Mouse (Mus musculus) E14TG2a.4 (cell line): Measurements from ENCODE around the gene Xrcc4.

Experiments
- H3K27me3 ChIP-seq: 2 replicates; pipeline ENCODE4 v1.6.1; 2014; ENCODE audit warnings: low read length, control low read depth; ENCODE audit not compliant: insufficient read depth
- H3K36me3 ChIP-seq: 2 replicates; pipeline ENCODE4 v1.6.1; 2014; ENCODE audit warnings: low read length, control low read depth; ENCODE audit not compliant: insufficient read depth
- H3K4me1 ChIP-seq: replicated peaks from 2 replicates; pipeline ENCODE4 v1.6.1; 2014; ENCODE audit warnings: low read depth, low read length, control low read depth
- H3K4me3 ChIP-seq: replicated peaks from 2 replicates; pipeline ENCODE4 v1.5.1; 2014; ENCODE audit warnings: mild to moderate bottlenecking, low read length
- H3K9me3 ChIP-seq: 2 replicates; pipeline ENCODE4 v1.6.1; 2014; ENCODE audit warnings: low read length, control low read depth
- CTCF ChIP-seq: conservative IDR thresholded peaks from 2 replicates; pipeline ENCODE4 v1.5.1; 2014; ENCODE audit warnings: low read length
- NANOG ChIP-seq: IDR thresholded peaks from 2 replicates; pipeline ENCODE4 v1.6.1; 2014; ENCODE audit warnings: borderline replicate concordance, low read length, mixed read lengths
- POU5F1 ChIP-seq: IDR thresholded peaks from 2 replicates; pipeline ENCODE4 v1.6.1; 2014; ENCODE audit warnings: low read length, borderline replicate concordance

Xrcc4 gene

GRCm38 (mm10) chr13:89742686-89743200 lies 346.7 kb downstream of the Xrcc4 start:
- Histone ChIP-seq H3K4me1 (peaks cover 60% of the 10 kb centered on the region), H3K4me3 (peak overlapping the region; percentile 83), H3K9me3 (no peaks in the 10 kb centered on the region), H3K27me3 (peaks cover 16% of the 10 kb centered on the region), H3K36me3 (no peaks in the 10 kb centered on the region)
- TF ChIP-seq POU5F1 (no peak), NANOG (no peak), CTCF (no peak)

DNA sequence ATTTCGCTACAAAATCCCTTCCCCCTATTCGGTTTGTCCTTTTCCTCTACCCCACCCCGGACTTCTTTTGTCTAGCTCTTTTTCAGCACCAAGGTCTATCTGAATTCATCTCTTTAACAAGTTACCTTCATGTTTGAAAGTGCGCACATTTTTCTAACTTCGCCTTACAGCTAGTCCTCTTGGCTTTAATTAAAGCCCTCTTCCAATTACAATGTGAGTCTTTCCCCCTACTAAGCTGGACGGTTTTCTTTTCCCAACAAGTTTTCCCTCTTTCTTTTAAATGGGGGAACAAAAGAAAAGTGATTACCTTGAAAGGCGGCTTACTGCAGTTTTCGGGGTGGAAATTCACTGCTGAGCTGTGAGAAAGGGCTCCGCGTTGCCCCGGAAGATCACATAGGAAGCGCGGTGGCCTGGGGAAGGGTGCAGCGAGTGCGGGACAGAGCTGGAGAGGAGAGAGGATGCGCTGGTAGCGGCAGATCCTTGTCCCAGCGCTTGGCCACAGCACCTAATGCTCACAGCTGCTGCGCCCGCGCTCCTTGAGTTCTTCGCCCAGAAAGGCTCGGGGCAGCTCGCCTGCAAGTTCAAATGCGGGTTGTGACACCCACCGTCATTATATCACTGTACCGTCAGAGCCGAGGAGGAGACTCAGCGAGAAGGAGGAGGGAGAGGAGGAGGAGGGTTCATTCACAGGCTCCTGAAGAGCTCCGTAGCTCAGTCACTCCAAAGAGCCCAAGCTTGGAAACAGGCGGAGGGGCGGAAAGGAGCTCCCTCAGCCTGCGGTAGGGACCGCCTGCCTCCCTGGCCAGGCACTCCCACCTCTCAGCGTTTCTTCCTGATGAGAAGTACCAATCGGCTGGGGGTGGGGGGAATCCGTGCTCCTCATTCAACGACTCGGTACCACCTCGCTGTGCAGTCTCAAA lies 347.4 kb downstream of the Xrcc4 start, which contains the start of gene Vcan:
Vcan (minus strand) TSS at position 744 of the 920 bp plus-strand sequence.
- no peak for TF ChIP-seq POU5F1
- no peak for TF ChIP-seq NANOG
- TF ChIP-seq CTCF = no peak
- H3K4me3 ChIP-seq = peak within 1 kb of the TSS; percentile 83
- peaks cover 16% of the 10 kb centered on the region for H3K27me3 ChIP-seq
- H3K4me1 ChIP-seq = peaks cover 65% of the 10 kb centered on the region
- H3K9me3 ChIP-seq = no peaks in the 10 kb centered on the region
- H3K36me3 ChIP-seq = no peaks in the 10 kb centered on the region

GRCm38 (mm10) chr13:89741116-89741551 lies 348.3 kb downstream of the Xrcc4 start:
- no peaks in the 10 kb centered on the region for H3K9me3 ChIP-seq
- peaks cover 16% of the 10 kb centered on the region for H3K27me3 ChIP-seq
- H3K36me3 ChIP-seq = no peaks in the 10 kb centered on the region
- no peak for TF ChIP-seq CTCF
- no peak for TF ChIP-seq NANOG
- no peak for TF ChIP-seq POU5F1
- H3K4me3 ChIP-seq = peak overlapping the region; percentile 83
- peaks cover 70% of the 10 kb centered on the region for H3K4me1 ChIP-seq

DNA sequence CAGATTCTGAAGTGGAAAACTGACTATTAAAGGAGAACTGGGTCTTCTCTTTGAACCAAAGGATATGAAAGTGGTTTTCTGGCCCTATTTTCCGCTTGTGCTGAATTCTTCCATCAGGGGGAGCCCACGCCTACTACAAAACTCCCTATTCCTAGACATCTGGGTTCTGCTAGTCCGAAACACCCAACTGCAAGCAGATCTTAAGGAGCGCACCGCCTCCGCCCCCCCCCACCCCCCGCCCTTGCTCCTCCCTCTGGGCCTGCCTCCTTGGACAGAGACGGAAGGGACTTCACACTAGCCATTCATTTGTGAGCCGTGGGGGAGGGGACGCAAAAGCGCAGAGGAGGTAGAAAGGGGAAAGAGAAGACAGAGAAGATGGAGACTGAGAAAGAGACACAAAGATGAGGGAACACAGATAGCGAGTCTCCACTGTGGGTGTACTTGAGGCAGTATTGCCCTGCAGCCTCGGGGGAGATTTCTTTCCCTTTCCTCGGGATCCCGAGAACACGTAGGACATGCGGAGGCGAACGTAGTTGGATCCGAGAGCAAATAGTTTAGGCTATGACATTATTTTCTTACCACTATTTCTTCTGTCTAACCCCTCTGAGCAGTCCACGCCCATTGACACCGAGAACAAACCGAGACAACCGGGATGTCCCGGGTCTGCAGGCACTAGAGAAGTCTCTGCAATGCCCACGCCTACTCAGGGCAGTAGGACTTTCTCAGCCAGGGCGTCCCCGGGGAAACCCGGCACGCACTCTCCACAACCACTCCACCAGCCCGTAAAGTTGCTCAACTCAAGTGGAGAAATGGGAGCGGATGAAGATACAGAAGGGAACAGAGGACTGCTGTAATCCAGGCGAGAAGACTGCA lies 348.9 kb downstream of the Xrcc4 start:
- Histone ChIP-seq H3K36me3 (no peaks in the 10 kb centered on the region), H3K4me1 (peaks cover 70% of the 10 kb centered on the region), H3K4me3 (peak overlapping the region; percentile 83), H3K9me3 (no peaks in the 10 kb centered on the region), H3K27me3 (peaks cover 16% of the 10 kb centered on the region)
- TF ChIP-seq POU5F1 (no peak), CTCF (peak; percentile 34; the same call in 1 of the 2 replicates)

GRCm38 (mm10) chr13:89739696-89740242 lies 349.6 kb downstream of the Xrcc4 start:
- Histone ChIP-seq H3K4me1 (peaks cover 69% of the 10 kb centered on the region), H3K9me3 (no peaks in the 10 kb centered on the region), H3K36me3 (no peaks in the 10 kb centered on the region), H3K4me3 (peak overlapping the region; percentile 83), H3K27me3 (peaks cover 16% of the 10 kb centered on the region)
- TF ChIP-seq CTCF (no peak), POU5F1 (no peak), NANOG (no peak)

- Histone ChIP-seq H3K27me3 (peaks cover 16% of the 10 kb centered on the region), H3K4me1 (peaks cover 69% of the 10 kb centered on the region), H3K36me3 (no peaks in the 10 kb centered on the region), H3K4me3 (peak overlapping the region; percentile 83), H3K9me3 (no peaks in the 10 kb centered on the region)
- TF ChIP-seq CTCF = no peak
- no peak for TF ChIP-seq POU5F1
- no peak for TF ChIP-seq NANOG
Measured at GRCm38 (mm10) chr13:89738776-89739695, 350.4 kb downstream of the Xrcc4 start.

DNA sequence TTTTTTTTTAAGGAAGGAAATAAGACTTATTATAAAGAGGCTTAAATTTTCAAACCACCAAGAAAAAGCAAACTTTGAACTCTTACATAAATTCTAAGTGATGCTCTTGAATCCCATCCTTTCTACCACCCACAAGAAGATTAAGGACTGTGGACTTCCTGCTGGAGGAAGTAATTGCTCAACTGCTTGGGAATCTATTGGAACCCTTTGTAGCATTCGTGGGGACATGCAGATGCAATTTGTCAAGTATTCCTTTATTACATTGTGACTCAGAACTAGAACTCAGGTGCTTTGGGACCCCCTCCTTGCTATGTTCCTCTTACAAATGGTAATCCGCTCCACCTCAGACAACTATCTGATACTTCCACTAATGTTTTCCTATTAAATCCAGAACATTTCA lies 351.1 kb downstream of the Xrcc4 start:
- no peak for TF ChIP-seq NANOG
- TF ChIP-seq POU5F1 = no peak
- no peak for TF ChIP-seq CTCF
- no peaks in the 10 kb centered on the region for H3K36me3 ChIP-seq
- H3K4me3 ChIP-seq = no peak overlapping the region
- H3K9me3 ChIP-seq = no peaks in the 10 kb centered on the region
- peaks cover 62% of the 10 kb centered on the region for H3K4me1 ChIP-seq
- peaks cover 16% of the 10 kb centered on the region for H3K27me3 ChIP-seq
